Mouse (Mus musculus): ENCODE results near the gene Rnf169.
A peak's percentile ranks its signal among the peaks of the same experiment; 100 is the strongest.

Gene Rnf169

DNA sequence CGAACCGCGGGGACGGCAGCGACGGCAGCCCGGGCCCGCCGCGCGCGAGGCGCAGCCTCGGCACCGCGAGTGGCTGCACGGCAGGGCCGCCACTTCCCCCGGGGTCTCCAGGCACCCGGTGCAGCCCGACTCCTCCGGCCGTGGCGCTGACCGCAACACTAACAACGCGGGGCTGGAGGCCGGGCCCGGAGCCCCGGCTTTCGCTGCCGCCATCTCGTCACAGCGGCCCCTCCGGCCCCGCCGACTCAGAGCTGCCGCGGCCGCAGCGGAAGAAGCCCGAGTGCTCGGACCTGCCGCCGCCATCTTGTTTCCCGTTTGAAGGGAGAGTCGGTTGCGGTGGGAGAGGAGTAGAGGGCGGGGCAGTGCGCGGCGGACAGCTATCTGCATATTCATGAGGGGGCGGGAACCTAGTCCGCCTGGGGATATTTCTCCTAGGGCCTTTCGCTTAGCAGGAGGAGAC lies at the start of gene Rnf169:
Rnf169 (minus strand) TSS at position 317 of the 460 bp plus-strand sequence.
- DNase-seq: peak; percentile 90 to 91

GRCm38 (mm10) chr7:100029307-100029706 lies 49.1 kb upstream of the Rnf169 start:
- peak; percentile 37 to 46 for DNase-seq

DNA sequence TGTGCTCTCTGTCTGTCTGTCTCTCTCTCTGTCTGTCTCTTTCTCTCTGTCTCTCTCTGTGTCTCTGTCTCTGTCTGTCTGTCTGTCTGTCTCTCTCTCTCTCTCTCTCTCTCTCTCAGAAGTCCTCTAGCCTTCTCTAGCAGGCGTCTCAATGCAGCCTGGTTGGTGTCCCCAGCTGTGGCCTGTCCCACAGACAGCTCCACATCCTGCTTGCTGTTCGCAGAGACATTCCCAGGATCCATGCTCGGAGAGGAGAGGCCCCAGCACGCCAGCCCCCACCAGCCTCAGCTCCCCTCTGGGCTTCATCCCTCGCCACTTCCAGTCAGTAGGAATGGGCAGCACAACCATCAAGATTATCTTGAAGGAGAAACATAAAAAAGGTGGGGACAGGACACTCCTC lies 47.1 kb upstream of the Rnf169 start:
- DNase-seq: no peak

- no peak for DNase-seq
Observed at GRCm38 (mm10) chr7:100017056-100017455, 36.8 kb upstream of the Rnf169 start.

GRCm38 (mm10) chr7:100014123-100014600 lies 33.9 kb upstream of the Rnf169 start:
- DNase-seq: no peak

DNA sequence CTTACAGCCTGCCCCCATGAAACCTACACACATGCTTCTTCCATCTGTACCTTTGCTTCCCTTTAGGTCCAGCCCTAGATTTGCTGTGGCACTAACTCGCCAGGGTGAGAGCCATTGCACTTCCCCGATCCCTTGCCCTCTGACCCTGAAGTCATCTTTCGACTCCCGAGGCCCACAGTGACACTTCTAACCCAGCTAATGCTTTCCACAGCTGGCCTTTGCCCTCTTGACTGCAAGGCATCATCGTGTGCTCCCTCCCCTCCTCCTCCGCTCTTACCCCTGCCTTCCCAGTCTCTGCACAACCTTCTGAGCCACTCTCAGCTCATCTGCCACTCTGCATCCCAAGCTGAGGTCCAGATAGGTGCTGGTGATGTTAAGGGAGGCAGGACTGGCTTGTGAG lies 32.3 kb upstream of the Rnf169 start:
- no peak for DNase-seq

DNA sequence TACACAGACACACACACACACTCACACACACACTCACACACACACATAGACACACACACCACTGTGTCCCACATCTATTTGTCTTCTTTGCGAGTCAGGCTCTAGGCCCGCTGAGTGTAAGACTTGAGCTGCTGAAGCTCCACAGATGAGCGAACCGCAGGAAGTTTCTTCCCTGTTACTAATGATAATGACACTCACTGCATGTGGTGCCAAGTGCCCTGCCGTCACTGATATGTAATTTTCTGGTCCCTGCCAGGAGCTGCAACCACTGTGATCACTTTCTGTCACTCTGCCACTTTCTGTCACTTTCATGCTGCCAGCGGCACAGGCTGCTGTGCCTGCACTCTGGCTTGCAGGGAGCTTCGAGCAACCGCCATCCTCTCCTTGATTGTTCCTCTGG lies 31.8 kb upstream of the Rnf169 start:
- no peak for DNase-seq

- DNase-seq: no peak
Observed at GRCm38 (mm10) chr7:100010711-100011110, 30.5 kb upstream of the Rnf169 start.

- peak; percentile 63 to 64 for DNase-seq
Observed at GRCm38 (mm10) chr7:100009640-100010039, 29.4 kb upstream of the Rnf169 start.

GRCm38 (mm10) chr7:100008765-100009164 lies 28.5 kb upstream of the Rnf169 start:
- no peak for DNase-seq

DNA sequence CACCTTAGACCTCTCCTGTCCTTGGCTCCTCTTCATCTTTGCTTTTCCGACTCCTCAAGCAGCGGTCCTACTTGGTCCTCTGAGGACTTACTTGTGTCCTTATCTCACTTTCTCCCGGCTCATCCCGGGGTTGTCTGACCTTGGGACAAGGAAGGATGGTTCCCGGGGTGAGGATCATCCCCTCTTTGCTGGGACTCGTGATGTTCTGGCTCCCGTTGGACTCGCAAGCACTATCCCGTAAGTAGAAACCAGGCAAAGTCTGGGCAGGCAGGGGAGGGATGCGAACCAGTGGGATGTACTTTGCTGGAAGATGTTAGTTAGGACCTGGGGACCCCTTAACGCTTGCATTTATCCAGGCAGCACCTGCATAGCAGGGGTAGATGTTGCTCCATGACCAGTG lies 26.2 kb upstream of the Rnf169 start:
- no peak for DNase-seq

GRCm38 (mm10) chr7:100005790-100006189 lies 25.5 kb upstream of the Rnf169 start, which contains the start of gene Chrdl2:
Gene Chrdl2, plus strand, starts transcription at chr7:100006172.
- DNase-seq: no peak

- peak; percentile 41 to 48 for DNase-seq
Observed at GRCm38 (mm10) chr7:100003781-100004180, 23.5 kb upstream of the Rnf169 start.

DNA sequence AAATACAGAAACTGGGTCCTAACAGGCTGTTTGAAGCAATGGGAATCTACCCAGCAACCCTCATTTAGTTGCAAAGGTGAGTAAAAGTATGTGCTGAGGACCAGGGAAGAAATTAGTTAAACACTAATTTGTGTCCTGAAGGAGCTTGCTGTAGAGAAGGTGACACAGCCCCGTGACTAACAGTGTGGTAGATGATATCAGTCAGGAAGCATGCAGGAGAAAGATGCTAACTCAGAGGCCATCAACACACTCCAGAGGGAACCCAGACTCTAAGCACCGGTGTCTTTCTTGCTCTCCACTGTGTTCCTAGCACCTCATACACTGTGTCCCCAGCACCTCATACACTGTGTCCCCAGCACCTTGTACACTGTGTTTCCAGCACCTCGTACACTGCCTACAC lies 18.4 kb upstream of the Rnf169 start:
- DNase-seq: no peak

GRCm38 (mm10) chr7:99995186-99995585 lies 14.9 kb upstream of the Rnf169 start:
- DNase-seq: no peak

DNA sequence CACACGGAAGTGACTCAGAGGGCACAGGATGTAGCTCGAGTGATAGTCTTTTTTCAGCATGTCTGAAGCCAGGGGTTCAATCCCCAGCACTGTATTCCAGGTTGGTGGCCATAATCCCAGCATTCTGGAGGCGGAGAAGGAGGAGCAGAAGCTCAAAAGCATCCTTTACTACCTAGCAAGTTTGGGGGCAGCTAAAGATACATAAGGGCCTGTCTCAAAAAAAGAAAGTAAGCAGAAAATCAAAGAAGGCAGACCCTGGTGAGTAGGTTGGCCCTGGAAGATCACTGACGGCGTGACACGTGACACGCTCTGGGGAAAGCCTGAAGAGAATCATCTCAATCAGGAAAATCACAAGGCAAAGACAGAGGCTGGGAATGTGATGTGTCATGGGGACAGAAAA lies 12.9 kb upstream of the Rnf169 start:
- DNase-seq: no peak

DNA sequence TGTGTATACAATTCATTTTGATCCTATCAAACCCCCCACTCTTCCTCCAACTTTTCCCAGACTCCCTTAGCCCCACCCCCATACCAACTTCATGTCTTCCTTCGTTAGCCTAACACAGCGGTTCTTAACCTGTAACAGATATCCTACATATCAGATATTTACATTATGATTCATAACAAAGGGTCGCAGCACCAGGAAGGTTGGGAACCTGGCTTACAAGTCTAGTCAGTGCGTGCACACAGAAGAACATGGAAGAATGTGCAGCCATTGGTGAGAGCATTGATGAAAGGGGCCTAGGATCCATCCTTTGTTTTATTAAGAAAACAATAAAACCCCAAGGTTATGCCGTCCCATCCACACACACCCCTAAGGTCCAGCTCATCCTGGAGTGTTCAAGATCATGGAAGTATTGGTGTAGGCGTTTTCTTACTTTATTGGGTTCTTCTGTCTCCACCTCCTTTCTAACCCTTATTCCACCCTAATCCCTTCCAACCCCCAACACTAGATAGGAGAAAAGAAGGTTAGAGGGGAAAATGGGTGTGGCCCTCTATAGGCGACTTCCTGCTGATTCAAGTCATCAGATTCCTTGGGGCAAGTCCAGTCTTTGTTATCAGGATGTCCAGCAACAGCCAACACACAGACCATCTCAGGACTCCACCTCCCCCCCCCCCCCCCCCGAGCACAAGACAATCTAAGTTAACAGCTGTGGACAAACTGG lies 10.9 kb upstream of the Rnf169 start:
- no peak for DNase-seq

DNA sequence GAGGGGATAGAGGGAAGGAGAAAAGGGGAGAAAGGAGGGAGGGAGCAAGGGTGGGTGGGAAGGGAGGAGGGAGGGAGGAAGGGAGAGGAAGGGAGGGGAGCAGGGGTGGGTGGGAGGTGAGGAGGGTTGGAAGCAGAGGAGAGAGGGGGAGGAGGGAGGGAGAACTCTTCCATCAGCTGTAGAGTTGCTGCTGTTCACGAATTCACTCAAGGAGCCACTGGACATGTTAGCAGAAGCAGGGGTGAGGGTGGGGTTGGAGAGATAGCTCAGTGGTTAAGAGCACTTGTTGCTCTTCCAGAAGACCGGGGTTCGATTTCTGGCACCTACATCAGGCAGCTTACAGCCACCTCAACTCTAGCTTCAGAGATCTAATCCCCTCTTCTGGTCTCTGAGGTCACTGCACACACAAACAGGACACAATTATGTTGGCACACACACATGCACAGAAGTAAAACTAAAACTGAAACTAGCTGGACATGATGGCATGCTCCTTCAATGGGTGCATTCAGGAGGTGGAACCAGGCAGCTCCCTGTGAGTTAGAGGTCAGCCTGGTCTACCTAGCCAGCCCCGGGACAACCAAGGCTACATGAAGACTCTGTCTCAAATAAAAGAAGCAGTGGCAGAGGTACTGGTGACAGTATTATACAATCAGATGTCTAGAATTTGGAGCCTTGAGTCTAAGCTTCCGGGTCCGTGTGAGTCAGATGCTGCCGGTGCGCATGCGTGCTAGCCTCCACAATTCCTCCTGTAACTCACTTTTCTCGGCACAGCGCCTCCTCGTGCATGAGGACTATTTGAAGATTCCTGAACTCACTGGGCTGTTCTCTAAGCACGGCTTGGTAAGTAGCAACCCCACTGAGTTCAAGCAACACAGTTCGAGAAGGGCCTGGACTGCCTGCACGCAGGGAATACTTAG lies 9.9 kb upstream of the Rnf169 start:
- DNase-seq: no peak

GRCm38 (mm10) chr7:99988725-99989124 lies 8.5 kb upstream of the Rnf169 start:
- peak; percentile 60 to 61 for DNase-seq

- DNase-seq: no peak
Observed at GRCm38 (mm10) chr7:99982256-99983242, 2.3 kb upstream of the Rnf169 start.

DNA sequence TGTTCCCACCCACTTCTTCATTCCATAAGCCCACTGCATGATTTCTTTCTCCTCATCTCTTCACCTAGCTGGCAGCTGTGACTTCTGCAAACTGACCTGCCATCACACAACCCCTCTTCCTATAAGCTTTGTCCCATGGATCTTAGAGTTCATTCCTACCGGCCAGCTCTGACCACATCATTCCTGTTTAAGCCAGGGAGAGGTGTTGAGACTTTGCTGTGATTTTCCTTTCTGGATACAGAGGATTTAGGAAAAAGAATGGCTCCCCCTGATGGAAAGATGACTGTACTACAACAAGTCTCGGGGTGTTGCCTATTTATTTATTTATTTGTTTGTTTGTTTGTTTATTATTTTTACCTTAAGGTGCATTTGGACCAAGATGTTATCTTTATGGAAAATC lies 1.1 kb upstream of the Rnf169 start:
- DNase-seq: peak in 1 of 2 experiments; percentile 28

- DNase-seq: peak in 1 of 2 experiments; percentile 41
Observed at GRCm38 (mm10) chr7:99979546-99980131, 609 bp downstream of the Rnf169 start.
